Mouse (Mus musculus) heart, adult 8-10 months (tissue): ENCODE data around the gene Lekr1. TPM values are rescaled to one million over a fixed set of nuclear protein-coding genes. Genes with fewer than 3 reads are reported as not detected.

Source experiments
- DNase-seq: peaks from one replicate; pipeline ENCODE4 v3.0.0; 2022; ENCODE audit warnings: low spot score
- microRNA-seq: library from miRNA; unstranded; fragments of <30 nt; microRNA quantifications from one replicate; pipeline ENCODE4 v1.2.0, GENCODE M21; 2022
- total RNA-seq, 4 experiments: library from RNA; stranded (reverse); gene quantifications; 2 replicates each; pipeline ENCODE4 v1.2.4; 2022

Gene Lekr1
- total RNA-seq, 4 experiments from 2014 or later = 0.98 to 4.6 (median 2.7) TPM

- peak; percentile 74 for DNase-seq
These were observed 205.2 kb downstream of the Lekr1 start for GRCm38 (mm10) chr3:65871188-65871603.

GRCm38 (mm10) chr3:65871609-65872272 lies 205.7 kb downstream of the Lekr1 start:
- DNase-seq = no peak

GRCm38 (mm10) chr3:65873093-65873830 lies 207.2 kb downstream of the Lekr1 start:
- no peak for DNase-seq

Small RNA genes lying within 50 kb of the gene (microRNA-seq; reads per million reads assigned to microRNA genes)
- gene Mir8120 = 0.84 reads per million

Other genes with a start within 250 kb of the Lekr1 start
- gene Tiparp, start 137.8 kb upstream of the Lekr1 start, total RNA-seq = 10 to 100 TPM in 1 of 4 experiments, 1 to 10 TPM in 3; 8.0 to 11.8 (median 9.0) TPM